Mouse (Mus musculus): ENCODE measurements at regions not wholly inside any gene's neighbourhood (a gene's known extent, or its start where the extent isn't known, plus 50 kb on each side); places are given as distances from the start of the nearest gene placed in this dataset.
A peak's percentile ranks its signal among the peaks of the same experiment; 100 is the strongest.

DNA sequence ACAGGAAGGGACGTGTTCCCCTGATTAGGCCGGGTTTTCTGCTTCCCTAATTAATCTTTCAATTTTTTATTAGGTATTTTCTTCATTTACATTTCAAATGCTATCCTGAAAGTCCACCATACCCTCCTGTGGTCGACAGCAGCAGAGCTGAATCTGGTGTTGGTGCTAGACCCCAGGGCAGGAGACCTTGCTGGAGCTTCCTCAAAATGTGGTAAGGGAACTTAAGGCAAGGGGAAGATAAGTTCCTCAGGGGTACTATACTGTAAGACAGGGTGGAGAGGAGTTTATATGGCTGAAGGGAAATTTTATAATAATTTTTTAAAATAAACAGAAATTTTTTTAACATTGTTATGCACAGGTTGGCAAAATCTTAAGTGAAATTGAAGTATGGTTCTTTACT is 806.5 kb upstream of the Edil3 start:
- no peak for DNase-seq (ENCODE audit: low spot score in 2 of 2)

DNA sequence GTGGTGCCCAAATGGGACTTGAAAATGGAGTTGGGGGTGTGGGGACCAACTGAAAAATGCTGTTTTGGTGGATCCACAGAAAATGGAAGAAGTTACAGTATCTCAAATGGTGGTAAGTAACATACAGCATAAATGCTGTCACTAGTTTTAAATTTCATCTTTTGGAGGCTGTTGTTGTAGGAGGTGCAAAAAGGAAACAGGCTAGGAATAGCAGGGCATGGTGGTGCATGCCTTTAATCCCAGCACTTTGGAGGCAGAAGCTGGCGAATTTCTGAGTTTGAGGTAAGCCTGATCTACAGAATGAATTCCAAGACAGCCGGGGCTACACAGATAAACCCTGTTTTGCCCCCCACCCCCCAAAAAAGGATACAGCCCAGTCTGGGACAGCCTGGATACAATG is 794.8 kb upstream of the Edil3 start:
- peak in 1 of 2 experiments; percentile 11 for DNase-seq (ENCODE audit: low spot score in 2 of 2)
